Mouse (Mus musculus): ENCODE measurements around the gene Arl1.

DNA sequence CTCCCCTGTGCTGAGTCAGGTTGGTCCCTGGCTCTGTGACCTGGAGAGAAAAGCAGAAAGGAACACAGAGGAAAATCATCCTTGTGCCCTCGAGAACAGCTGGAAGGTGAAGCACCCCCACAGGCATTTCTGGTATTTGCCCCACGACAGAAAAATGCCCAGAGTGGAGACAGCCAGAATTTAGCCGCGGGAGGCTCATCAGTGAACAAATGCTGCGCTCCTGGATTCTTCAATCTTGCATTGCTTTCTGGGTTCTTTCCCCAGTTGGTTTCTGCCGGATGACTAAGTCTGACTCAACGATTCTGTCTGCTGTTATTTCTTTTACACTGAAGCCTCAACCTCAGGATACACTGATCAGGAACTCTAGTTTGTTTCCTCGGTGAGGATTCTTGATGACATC is 2.5 kb upstream of the Arl1 start:
- no peak for TF ChIP-seq CTCF (conservative IDR thresholded peaks at IDR 0.05; ENCODE audit: low read length)
- TF ChIP-seq NANOG (IDR thresholded peaks at IDR 0.05; ENCODE audit: borderline replicate concordance, low read length): no peak
- no peak for TF ChIP-seq POU5F1 (IDR thresholded peaks at IDR 0.05; ENCODE audit: borderline replicate concordance, low read length)
